Mouse (Mus musculus) forebrain, embryonic 10.5 days (tissue): ENCODE data around the gene Nav2. TPM values are rescaled to one million over a fixed set of nuclear protein-coding genes. Genes with fewer than 3 reads are reported as not detected.

Experiments used
- DNase-seq: peaks from one replicate; pipeline ENCODE4 v3.0.0-alpha.2; 2017; ENCODE audit warnings: low spot score; ENCODE audit errors: extremely low spot score
- H3K27ac ChIP-seq: fragments of 300-500 bp; sonication (generic); 2 replicates; pipeline ENCODE4 v1.5.1; 2016; ENCODE audit warnings: mild to moderate bottlenecking
- H3K27me3 ChIP-seq: fragments of 300-500 bp; sonication (generic); 2 replicates; pipeline ENCODE4 v1.6.1; 2016; ENCODE audit warnings: mild to moderate bottlenecking; ENCODE audit not compliant: poor library complexity, severe bottlenecking
- H3K36me3 ChIP-seq: fragments of 300-500 bp; sonication (generic); replicated peaks from 2 replicates; pipeline ENCODE4 v1.6.1; 2016; ENCODE audit warnings: mild to moderate bottlenecking, moderate library complexity
- H3K4me1 ChIP-seq: fragments of 300-500 bp; sonication (generic); 2 replicates; pipeline ENCODE4 v1.6.1; 2016
- H3K4me3 ChIP-seq: fragments of 300-500 bp; sonication (generic); 2 replicates; pipeline ENCODE4 v1.5.1; 2016; ENCODE audit warnings: mild to moderate bottlenecking, moderate library complexity
- H3K9me3 ChIP-seq: fragments of 300-500 bp; sonication (generic); 2 replicates; pipeline ENCODE4 v1.6.1; 2016; ENCODE audit warnings: mild to moderate bottlenecking, moderate library complexity
- whole genome bisulfite sequencing: fragments of 180-500 bp; shearing (Covaris S2); methylation state at CpG from one replicate; pipeline ENCODE4 v1.1.7; 2016; 5-methylcytosine and 5-hydroxymethylcytosine counted together
- polyA plus RNA-seq: library from polyadenylated mRNA; unstranded; fragments of >200 nt; fragmentation: Nextera tagmentation; extraction: Ambion mirVana; gene quantifications from 2 replicates; pipeline ENCODE4 v1.2.1, GENCODE M21; 2016

Gene Nav2
- polyA plus RNA-seq, 1 experiment from 2014 or later, result 6.1 TPM

- Histone ChIP-seq H3K27me3 (no peaks in the 10 kb centered on the region), H3K27ac (no peak overlapping the region), H3K4me3 (no peak overlapping the region), H3K36me3 (no peaks in the 10 kb centered on the region), H3K9me3 (no peaks in the 10 kb centered on the region), H3K4me1 (peaks cover under 1% of the 10 kb centered on the region; the same call in 1 of the 2 replicates)
- no peak for DNase-seq
- WGBS, result 79% methylated on average over 1 of the region's 1 CpGs
Observed at GRCm38 (mm10) chr7:49319981-49320380, 411.5 kb downstream of the Nav2 start.

GRCm38 (mm10) chr7:49321124-49321531, 412.6 kb downstream of the Nav2 start:
- 79% methylated on average over 8 of the region's 8 CpGs for WGBS
- Histone ChIP-seq H3K27me3 (no peaks in the 10 kb centered on the region), H3K9me3 (no peaks in the 10 kb centered on the region), H3K36me3 (no peaks in the 10 kb centered on the region), H3K4me3 (no peak overlapping the region), H3K27ac (no peak overlapping the region), H3K4me1 (peaks cover 12% of the 10 kb centered on the region)
- no peak for DNase-seq

GRCm38 (mm10) chr7:49322179-49322578, 413.7 kb downstream of the Nav2 start:
- Histone ChIP-seq H3K27me3 (peaks cover 7% of the 10 kb centered on the region; the same call in 1 of the 2 replicates), H3K27ac (no peak overlapping the region), H3K4me3 (no peak overlapping the region), H3K36me3 (no peaks in the 10 kb centered on the region), H3K9me3 (no peaks in the 10 kb centered on the region), H3K4me1 (peaks cover 20% of the 10 kb centered on the region)
- DNase-seq, result no peak
- WGBS, result 86% methylated on average over 2 of the region's 2 CpGs

DNA sequence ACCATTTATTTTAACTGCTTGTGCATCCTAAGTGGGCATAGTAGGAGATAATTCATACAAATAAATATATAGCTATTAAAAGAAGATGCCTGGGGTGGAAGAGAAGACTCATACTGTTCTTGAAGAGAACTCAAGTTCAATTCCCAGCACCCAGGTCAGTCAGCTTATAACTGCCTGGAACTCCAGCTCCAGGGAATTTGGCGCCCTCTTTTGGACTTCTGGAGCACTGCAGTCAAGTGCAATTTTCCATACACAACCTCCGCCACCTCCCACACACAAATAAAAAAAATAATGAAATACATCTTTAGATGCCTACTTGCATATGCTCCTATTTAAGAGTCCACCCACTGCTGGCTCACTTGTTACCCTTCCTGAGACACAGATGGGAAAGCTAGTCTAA, 416.1 kb downstream of the Nav2 start:
- Histone ChIP-seq H3K4me1 (peaks cover 26% of the 10 kb centered on the region), H3K36me3 (no peaks in the 10 kb centered on the region), H3K4me3 (no peak overlapping the region), H3K27me3 (peaks cover 9% of the 10 kb centered on the region; the same call in 1 of the 2 replicates), H3K9me3 (no peaks in the 10 kb centered on the region), H3K27ac (no peak overlapping the region)
- DNase-seq, result no peak
- whole genome bisulfite sequencing, result 88% methylated on average over 2 of the region's 2 CpGs

GRCm38 (mm10) chr7:49326136-49326722, 417.7 kb downstream of the Nav2 start:
- peaks cover 34% of the 10 kb centered on the region for H3K4me1 ChIP-seq
- no peak overlapping the region for H3K4me3 ChIP-seq
- H3K27ac ChIP-seq, result peak overlapping the region; percentile 71

DNA sequence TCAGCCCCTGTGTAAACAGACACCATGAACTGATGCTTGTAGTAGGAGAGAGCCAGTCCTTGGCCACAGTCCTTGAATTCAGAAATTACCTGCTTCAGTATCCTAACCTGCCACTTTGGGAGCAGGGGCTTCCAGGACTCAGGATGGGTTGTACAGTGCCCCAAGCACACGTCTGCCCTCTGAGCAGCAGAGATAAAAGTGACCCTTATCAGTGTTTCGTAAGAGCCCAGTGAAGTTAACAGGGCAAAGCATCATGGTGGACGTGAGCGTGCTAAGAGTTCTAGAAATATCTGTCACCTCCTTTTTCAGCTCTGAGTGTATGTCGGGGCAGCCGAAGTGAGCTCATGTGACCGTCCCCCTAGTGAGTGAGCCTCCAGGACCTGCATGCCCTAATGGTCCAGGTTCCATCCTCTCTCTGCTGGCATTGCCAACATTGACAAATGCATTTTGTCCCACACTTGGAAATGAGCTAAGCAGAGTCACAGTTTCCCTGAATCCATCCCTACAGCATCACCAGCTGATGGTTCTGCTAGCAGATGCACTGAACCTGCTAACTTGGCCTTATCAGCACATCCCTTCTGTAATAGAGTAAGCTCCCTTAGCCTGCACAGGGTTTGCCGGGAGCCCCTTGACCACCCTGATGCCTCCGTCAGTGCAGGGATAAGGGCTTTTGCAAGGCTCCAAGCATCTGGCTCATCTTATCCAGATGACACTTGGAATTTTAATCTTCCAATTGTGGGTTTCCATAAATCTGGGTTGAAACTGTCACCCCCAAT, 418.6 kb downstream of the Nav2 start:
- Histone ChIP-seq H3K36me3 (no peaks in the 10 kb centered on the region), H3K9me3 (no peaks in the 10 kb centered on the region), H3K27ac (peak overlapping the region; percentile 71; the same call in 1 of the 2 replicates), H3K4me3 (no peak overlapping the region), H3K4me1 (peaks cover 34% of the 10 kb centered on the region), H3K27me3 (peaks cover 9% of the 10 kb centered on the region; the same call in 1 of the 2 replicates)
- 92% methylated on average over 9 of the region's 9 CpGs for WGBS
- DNase-seq, result no peak

More at GRCm38 (mm10) chr7:49326136-49326722, 417.7 kb downstream of the Nav2 start:
- H3K27me3 ChIP-seq, result peaks cover 9% of the 10 kb centered on the region; the same call in 1 of the 2 replicates
- no peaks in the 10 kb centered on the region for H3K9me3 ChIP-seq
- 41% methylated on average over 5 of the region's 5 CpGs for WGBS
- no peaks in the 10 kb centered on the region for H3K36me3 ChIP-seq
- no peak for DNase-seq

DNA sequence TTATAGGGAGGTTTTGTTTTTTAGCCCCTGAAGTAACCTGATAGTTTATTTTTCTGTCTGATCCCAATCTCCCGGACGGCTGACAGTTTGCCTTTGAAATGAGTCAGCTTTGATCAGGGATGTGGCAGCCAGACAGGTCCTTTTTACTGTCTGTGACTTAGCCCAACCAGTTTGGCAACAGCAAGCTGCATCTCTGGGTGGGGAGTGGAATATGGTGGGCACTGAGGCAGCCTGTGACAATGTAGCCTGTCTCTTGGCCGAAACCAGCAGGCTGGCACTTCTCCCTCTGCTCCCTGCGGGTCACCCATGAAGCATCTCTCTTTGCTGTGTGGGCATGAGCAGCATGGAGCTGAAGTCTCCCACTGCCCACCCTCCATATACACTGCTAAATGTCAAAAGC, 421.7 kb downstream of the Nav2 start:
- 68% methylated on average over 4 of the region's 4 CpGs for WGBS
- H3K27me3 ChIP-seq, result peaks cover 9% of the 10 kb centered on the region; the same call in 1 of the 2 replicates
- peak overlapping the region; percentile 42; the same call in 1 of the 2 replicates for H3K27ac ChIP-seq
- H3K36me3 ChIP-seq, result no peaks in the 10 kb centered on the region
- H3K4me3 ChIP-seq, result no peak overlapping the region
- no peak for DNase-seq
- H3K4me1 ChIP-seq, result peaks cover 31% of the 10 kb centered on the region
- no peaks in the 10 kb centered on the region for H3K9me3 ChIP-seq

- WGBS, result 89% methylated on average over 4 of the region's 4 CpGs
- Histone ChIP-seq H3K4me1 (peaks cover 25% of the 10 kb centered on the region), H3K4me3 (no peak overlapping the region), H3K9me3 (no peaks in the 10 kb centered on the region), H3K27ac (no peak overlapping the region), H3K36me3 (no peaks in the 10 kb centered on the region), H3K27me3 (peaks cover 4% of the 10 kb centered on the region; the same call in 1 of the 2 replicates)
- DNase-seq, result no peak
Observed at GRCm38 (mm10) chr7:49331939-49332338, 423.4 kb downstream of the Nav2 start.

- Histone ChIP-seq H3K27ac (no peak overlapping the region), H3K27me3 (no peaks in the 10 kb centered on the region), H3K4me1 (peaks cover 32% of the 10 kb centered on the region), H3K9me3 (no peaks in the 10 kb centered on the region), H3K4me3 (no peak overlapping the region), H3K36me3 (no peaks in the 10 kb centered on the region)
- WGBS, result 85% methylated on average over 7 of the region's 7 CpGs
- no peak for DNase-seq
Observed at GRCm38 (mm10) chr7:49332644-49333043, 424.1 kb downstream of the Nav2 start.

DNA sequence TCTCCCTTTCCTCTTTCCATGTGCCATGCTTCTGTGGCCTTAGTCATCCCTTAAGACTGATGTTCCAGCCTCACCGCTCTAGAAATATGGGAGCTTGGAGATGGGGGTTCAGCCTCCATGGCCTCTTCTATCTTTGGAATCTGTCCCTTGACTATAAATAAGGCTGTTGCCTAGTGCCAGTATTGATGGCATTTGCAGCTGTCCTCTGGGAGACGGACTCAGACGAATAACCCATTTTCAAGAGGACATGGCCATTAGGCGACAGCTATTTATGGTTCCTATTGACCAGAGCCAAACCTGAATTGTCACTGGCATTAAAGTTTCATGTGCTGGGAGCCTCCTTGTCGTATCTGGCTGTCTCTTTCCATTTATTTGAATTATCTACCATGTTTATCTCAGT, 425.6 kb downstream of the Nav2 start:
- Histone ChIP-seq H3K9me3 (no peaks in the 10 kb centered on the region), H3K27me3 (no peaks in the 10 kb centered on the region), H3K4me3 (no peak overlapping the region), H3K4me1 (peaks cover 41% of the 10 kb centered on the region), H3K36me3 (no peaks in the 10 kb centered on the region), H3K27ac (no peak overlapping the region)
- WGBS, result 88% methylated on average over 5 of the region's 5 CpGs
- DNase-seq, result no peak

DNA sequence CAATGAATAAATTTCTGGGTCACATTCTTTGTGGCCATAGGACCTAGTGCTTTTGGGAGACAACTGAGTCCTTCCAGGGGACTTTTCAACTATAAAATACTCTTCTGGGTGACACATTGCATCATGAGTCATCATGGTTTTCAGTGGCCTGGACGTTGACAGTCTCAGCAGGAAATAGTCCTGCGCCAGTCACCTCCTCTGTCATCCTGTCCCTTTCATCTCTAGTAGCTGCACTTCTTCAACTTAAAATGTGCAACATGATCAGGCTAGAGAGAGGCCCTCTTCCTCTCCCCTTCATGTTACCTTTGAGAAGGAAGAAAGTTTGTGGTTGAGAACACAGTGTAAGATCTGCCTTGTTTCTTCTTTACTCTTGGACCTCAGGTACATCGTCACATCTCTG, 426.5 kb downstream of the Nav2 start:
- Histone ChIP-seq H3K4me3 (no peak overlapping the region), H3K9me3 (no peaks in the 10 kb centered on the region), H3K27ac (no peak overlapping the region), H3K4me1 (peaks cover 35% of the 10 kb centered on the region), H3K36me3 (no peaks in the 10 kb centered on the region), H3K27me3 (no peaks in the 10 kb centered on the region)
- no peak for DNase-seq
- 80% methylated on average over 3 of the region's 3 CpGs for WGBS

- H3K4me3 ChIP-seq, result no peak overlapping the region
- H3K27ac ChIP-seq, result peak overlapping the region; percentile 59; the same call in 1 of the 2 replicates
- H3K27me3 ChIP-seq, result peaks cover 2% of the 10 kb centered on the region; the same call in 1 of the 2 replicates
- no peak for DNase-seq
- H3K36me3 ChIP-seq, result no peaks in the 10 kb centered on the region
- H3K9me3 ChIP-seq, result no peaks in the 10 kb centered on the region
- H3K4me1 ChIP-seq, result peaks cover 41% of the 10 kb centered on the region
- 84% methylated on average over 8 of the region's 8 CpGs for WGBS
Observed at GRCm38 (mm10) chr7:49336725-49337124, 428.2 kb downstream of the Nav2 start.

- 15% methylated on average over 2 of the region's 2 CpGs for WGBS
- Histone ChIP-seq H3K36me3 (no peaks in the 10 kb centered on the region), H3K9me3 (no peaks in the 10 kb centered on the region), H3K4me1 (peaks cover 51% of the 10 kb centered on the region), H3K4me3 (no peak overlapping the region), H3K27ac (peak overlapping the region; percentile 59; the same call in 1 of the 2 replicates), H3K27me3 (peaks cover 12% of the 10 kb centered on the region)
- DNase-seq, result no peak
Observed at GRCm38 (mm10) chr7:49337710-49338109, 429.2 kb downstream of the Nav2 start.
